Mouse (Mus musculus) MEL (cell line): Measurements from ENCODE around the gene Tbk1.

Source experiments
- CHD2 ChIP-seq: IDR thresholded peaks from 2 replicates; pipeline ENCODE4 v1.6.1; 2011; ENCODE audit warnings: low read length, improper control_type of control experiment
- CTCF ChIP-seq, 3 experiments: IDR thresholded peaks in 2 of 3; conservative IDR thresholded peaks in 1 of 3; 2 replicates each; pipeline ENCODE4 v1.5.1; 2011 to 2012; ENCODE audit warnings: low read length in 3 of 3, low read depth in 2 of 3, mild to moderate bottlenecking in 2 of 3, improper control_type of control experiment in 1 of 3, inconsistent platforms in 1 of 3, mixed read lengths in 1 of 3, moderate library complexity in 1 of 3; ENCODE audit not compliant: control insufficient read depth in 1 of 3, insufficient read depth in 1 of 3, poor library complexity in 1 of 3, severe bottlenecking in 1 of 3
- EP300 ChIP-seq, 2 experiments: IDR thresholded peaks; 2 replicates each; pipeline ENCODE4 v1.6.1; 2011; ENCODE audit warnings: improper control_type of control experiment in 2 of 2, low read length in 2 of 2, low read depth in 1 of 2, mild to moderate bottlenecking in 1 of 2
- POLR2A ChIP-seq, 2 experiments: IDR thresholded peaks; 2 replicates each; pipeline ENCODE4 v1.6.1; 2011 to 2012; ENCODE audit warnings: low read length in 2 of 2, mild to moderate bottlenecking in 2 of 2, control low read depth in 1 of 2, improper control_type of control experiment in 1 of 2, low read depth in 1 of 2, moderate library complexity in 1 of 2; ENCODE audit not compliant: control insufficient read depth in 1 of 2, insufficient read depth in 1 of 2, poor library complexity in 1 of 2
- POLR2AphosphoS2 ChIP-seq: IDR thresholded peaks from 2 replicates; pipeline ENCODE4 v1.6.1; 2011; ENCODE audit warnings: low read length, improper control_type of control experiment

- no peak for TF ChIP-seq CTCF (IDR thresholded peaks at IDR 0.05 in 2 of 3, conservative IDR thresholded peaks at IDR 0.05 in 1 of 3; ENCODE audit: control insufficient read depth in 1 of 3, insufficient read depth in 1 of 3, low read depth in 2 of 3, low read length in 3 of 3, poor library complexity in 1 of 3, severe bottlenecking in 1 of 3)
- TF ChIP-seq POLR2A (IDR thresholded peaks at IDR 0.05; ENCODE audit: control insufficient read depth in 1 of 2, insufficient read depth in 1 of 2, low read depth in 1 of 2, low read length in 2 of 2, poor library complexity in 1 of 2), result no peak
- no peak for TF ChIP-seq CHD2
- no peak for TF ChIP-seq POLR2AphosphoS2
- TF ChIP-seq EP300 (IDR thresholded peaks at IDR 0.05; ENCODE audit: low read depth in 1 of 2, low read length in 2 of 2), result no peak
Measured at GRCm38 (mm10) chr10:121499063-121499462, 87.5 kb downstream of the Tbk1 start.
